Mouse (Mus musculus) layer of hippocampus, postnatal 36 days (tissue): Measurements from ENCODE around the gene Ggcx. TPM values are rescaled to one million over a fixed set of nuclear protein-coding genes. Genes with fewer than 3 reads are reported as not detected.

ENCODE experiments used
- DNase-seq, 2 experiments: peaks; one replicate each; pipeline ENCODE4 v3.0.0; 2022
- total RNA-seq, 2 experiments: library from RNA; stranded (reverse); gene quantifications; 2 replicates each; pipeline ENCODE4 v1.2.3; 2021

Gene Ggcx
- total RNA-seq, 2 experiments from 2014 or later, result 22.6 to 24.0 TPM

- no peak for DNase-seq
Measured at GRCm38 (mm10) chr6:72388266-72388665, 25.8 kb upstream of the Ggcx start.

- no peak for DNase-seq
Measured at GRCm38 (mm10) chr6:72388791-72389329, 25.2 kb upstream of the Ggcx start.

GRCm38 (mm10) chr6:72389471-72389940 lies 24.6 kb upstream of the Ggcx start:
- DNase-seq, result peak in 1 of 2 experiments; percentile 30

GRCm38 (mm10) chr6:72389941-72390771 lies 24.0 kb upstream of the Ggcx start, which contains the start of gene Vamp8:
TSS of gene Vamp8 (minus strand) at chr6:72390703.
- DNase-seq, result peak; percentile 45 to 48

- DNase-seq, result no peak
Measured at GRCm38 (mm10) chr6:72390795-72391521, 23.1 kb upstream of the Ggcx start.

GRCm38 (mm10) chr6:72392341-72392740 lies 21.8 kb upstream of the Ggcx start:
- no peak for DNase-seq

GRCm38 (mm10) chr6:72396837-72397251 lies 17.3 kb upstream of the Ggcx start:
- no peak for DNase-seq

- no peak for DNase-seq
Measured at GRCm38 (mm10) chr6:72399967-72400366, 14.1 kb upstream of the Ggcx start.

GRCm38 (mm10) chr6:72401875-72402274 lies 12.2 kb upstream of the Ggcx start:
- peak; percentile 47 to 64 for DNase-seq

- DNase-seq, result no peak
Measured at GRCm38 (mm10) chr6:72405356-72405755, 8.8 kb upstream of the Ggcx start.

GRCm38 (mm10) chr6:72407119-72407518 lies 7.0 kb upstream of the Ggcx start:
- DNase-seq, result peak; percentile 71 to 76

GRCm38 (mm10) chr6:72409567-72409966 lies 4.5 kb upstream of the Ggcx start:
- peak in 1 of 2 experiments; percentile 36 for DNase-seq

- DNase-seq, result no peak
Measured at GRCm38 (mm10) chr6:72410003-72410402, 4.1 kb upstream of the Ggcx start.

- DNase-seq, result no peak
Measured at GRCm38 (mm10) chr6:72410518-72410917, 3.6 kb upstream of the Ggcx start.

GRCm38 (mm10) chr6:72415181-72415580 lies 1.1 kb downstream of the Ggcx start:
- DNase-seq, result no peak

- no peak for DNase-seq
Measured at GRCm38 (mm10) chr6:72415964-72416772, 2.1 kb downstream of the Ggcx start.

GRCm38 (mm10) chr6:72418279-72418678 lies 4.2 kb downstream of the Ggcx start:
- DNase-seq, result no peak

- DNase-seq, result no peak
Measured at GRCm38 (mm10) chr6:72419806-72420205, 5.7 kb downstream of the Ggcx start.

- no peak for DNase-seq
Measured at GRCm38 (mm10) chr6:72420901-72421300, 6.8 kb downstream of the Ggcx start.

GRCm38 (mm10) chr6:72425646-72426045 lies 11.5 kb downstream of the Ggcx start:
- no peak for DNase-seq

GRCm38 (mm10) chr6:72428036-72428435 lies 13.9 kb downstream of the Ggcx start:
- peak; percentile 62 to 64 for DNase-seq
